Mouse (Mus musculus): ENCODE measurements around the gene Pard3. TPM values are rescaled to one million over a fixed set of nuclear protein-coding genes. Genes with fewer than 3 reads are reported as not detected.

Gene Pard3
- polyA plus RNA-seq, 1 experiment from 2014 or later, result 16.4 TPM

- Histone ChIP-seq H3K9ac (replicated peaks; ENCODE audit: low read depth, low read length) (no peak overlapping the region), H3K4me1 (replicated peaks; ENCODE audit: control insufficient read depth, insufficient read depth, low read length) (0 out of 2 replicates have a peak, but pooled peaks cover 3% of the 10 kb centered on the region), H3K4me2 (ENCODE audit: low read length) (no peak overlapping the region), H3K4me3 (replicated peaks; ENCODE audit: low read length) (no peak overlapping the region), H3K27me3 (replicated peaks; ENCODE audit: control insufficient read depth, insufficient read depth, low read length) (no peaks in the 10 kb centered on the region), H3K36me3 (ENCODE audit: control insufficient read depth, insufficient read depth) (no peaks in the 10 kb centered on the region), H3K27ac (ENCODE audit: low read length) (no peak overlapping the region), H3K9me3 (ENCODE audit: control insufficient read depth, low read length) (no peaks in the 10 kb centered on the region)
- ATAC-seq, result no peak
- 23% methylated on average over 1 of the region's 1 CpGs for WGBS
These were observed 252.1 kb downstream of the Pard3 start for GRCm38 (mm10) chr8:127315811-127316210.

GRCm38 (mm10) chr8:127317914-127318313 is 254.2 kb downstream of the Pard3 start:
- H3K4me3 ChIP-seq (replicated peaks; ENCODE audit: low read length), result no peak overlapping the region
- H3K27ac ChIP-seq (ENCODE audit: low read length), result no peak overlapping the region
- H3K36me3 ChIP-seq (ENCODE audit: control insufficient read depth, insufficient read depth), result no peaks in the 10 kb centered on the region
- H3K4me1 ChIP-seq (replicated peaks; ENCODE audit: control insufficient read depth, insufficient read depth, low read length), result 0 out of 2 replicates have a peak, but pooled peaks cover 3% of the 10 kb centered on the region
- WGBS, result 91% methylated on average over 1 of the region's 1 CpGs
- no peak for ATAC-seq
- no peak overlapping the region for H3K9ac ChIP-seq (replicated peaks; ENCODE audit: low read depth, low read length)
- no peaks in the 10 kb centered on the region for H3K27me3 ChIP-seq (replicated peaks; ENCODE audit: control insufficient read depth, insufficient read depth, low read length)
- H3K9me3 ChIP-seq (ENCODE audit: control insufficient read depth, low read length), result no peaks in the 10 kb centered on the region
- H3K4me2 ChIP-seq (ENCODE audit: low read length), result no peak overlapping the region

GRCm38 (mm10) chr8:127318377-127319159 is 254.9 kb downstream of the Pard3 start:
- no peak overlapping the region for H3K9ac ChIP-seq (replicated peaks; ENCODE audit: low read depth, low read length)
- no peaks in the 10 kb centered on the region for H3K36me3 ChIP-seq (ENCODE audit: control insufficient read depth, insufficient read depth)
- 0 out of 2 replicates have a peak, but pooled peaks cover 3% of the 10 kb centered on the region for H3K4me1 ChIP-seq (replicated peaks; ENCODE audit: control insufficient read depth, insufficient read depth, low read length)
- H3K4me2 ChIP-seq (ENCODE audit: low read length), result no peak overlapping the region
- WGBS, result 91% methylated on average over 7 of the region's 7 CpGs
- H3K27ac ChIP-seq (ENCODE audit: low read length), result no peak overlapping the region
- H3K27me3 ChIP-seq (replicated peaks; ENCODE audit: control insufficient read depth, insufficient read depth, low read length), result no peaks in the 10 kb centered on the region
- ATAC-seq, result no peak
- no peaks in the 10 kb centered on the region for H3K9me3 ChIP-seq (ENCODE audit: control insufficient read depth, low read length)
- H3K4me3 ChIP-seq (replicated peaks; ENCODE audit: low read length), result no peak overlapping the region

DNA sequence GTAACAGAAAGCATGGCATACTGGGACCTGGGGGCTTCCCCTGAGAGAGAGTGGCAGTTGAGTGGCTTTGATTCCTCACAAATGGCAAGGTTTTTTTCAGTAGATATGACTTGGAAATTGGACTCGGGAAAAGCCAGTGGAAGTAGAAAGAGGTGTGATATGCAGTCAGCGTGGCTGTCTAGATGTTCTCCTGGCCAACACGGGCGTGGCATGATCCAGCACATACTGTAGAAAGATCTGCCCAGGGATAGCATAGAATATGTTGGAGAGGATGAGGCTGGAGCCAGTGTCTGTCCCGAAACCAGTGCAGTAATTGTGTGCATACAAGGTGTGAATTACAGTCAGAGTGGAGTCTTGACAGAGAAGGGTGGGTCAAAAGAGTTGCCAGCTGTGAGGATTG is 257.2 kb downstream of the Pard3 start:
- Histone ChIP-seq H3K9me3 (ENCODE audit: control insufficient read depth, low read length) (no peaks in the 10 kb centered on the region), H3K27ac (ENCODE audit: low read length) (no peak overlapping the region), H3K4me2 (ENCODE audit: low read length) (no peak overlapping the region), H3K27me3 (replicated peaks; ENCODE audit: control insufficient read depth, insufficient read depth, low read length) (no peaks in the 10 kb centered on the region), H3K36me3 (ENCODE audit: control insufficient read depth, insufficient read depth) (no peaks in the 10 kb centered on the region), H3K9ac (replicated peaks; ENCODE audit: low read depth, low read length) (no peak overlapping the region), H3K4me3 (replicated peaks; ENCODE audit: low read length) (no peak overlapping the region), H3K4me1 (replicated peaks; ENCODE audit: control insufficient read depth, insufficient read depth, low read length) (no peaks in the 10 kb centered on the region)
- ATAC-seq, result no peak
- WGBS, result 96% methylated on average over 5 of the region's 5 CpGs

- Histone ChIP-seq H3K27me3 (replicated peaks; ENCODE audit: control insufficient read depth, insufficient read depth, low read length) (no peaks in the 10 kb centered on the region), H3K4me2 (ENCODE audit: low read length) (no peak overlapping the region), H3K36me3 (ENCODE audit: control insufficient read depth, insufficient read depth) (no peaks in the 10 kb centered on the region), H3K4me1 (replicated peaks; ENCODE audit: control insufficient read depth, insufficient read depth, low read length) (no peaks in the 10 kb centered on the region), H3K27ac (ENCODE audit: low read length) (no peak overlapping the region), H3K4me3 (replicated peaks; ENCODE audit: low read length) (no peak overlapping the region), H3K9me3 (ENCODE audit: control insufficient read depth, low read length) (no peaks in the 10 kb centered on the region), H3K9ac (replicated peaks; ENCODE audit: low read depth, low read length) (no peak overlapping the region)
- 96% methylated on average over 10 of the region's 10 CpGs for WGBS
- ATAC-seq, result no peak
These were observed 260.1 kb downstream of the Pard3 start for GRCm38 (mm10) chr8:127323583-127324360.

DNA sequence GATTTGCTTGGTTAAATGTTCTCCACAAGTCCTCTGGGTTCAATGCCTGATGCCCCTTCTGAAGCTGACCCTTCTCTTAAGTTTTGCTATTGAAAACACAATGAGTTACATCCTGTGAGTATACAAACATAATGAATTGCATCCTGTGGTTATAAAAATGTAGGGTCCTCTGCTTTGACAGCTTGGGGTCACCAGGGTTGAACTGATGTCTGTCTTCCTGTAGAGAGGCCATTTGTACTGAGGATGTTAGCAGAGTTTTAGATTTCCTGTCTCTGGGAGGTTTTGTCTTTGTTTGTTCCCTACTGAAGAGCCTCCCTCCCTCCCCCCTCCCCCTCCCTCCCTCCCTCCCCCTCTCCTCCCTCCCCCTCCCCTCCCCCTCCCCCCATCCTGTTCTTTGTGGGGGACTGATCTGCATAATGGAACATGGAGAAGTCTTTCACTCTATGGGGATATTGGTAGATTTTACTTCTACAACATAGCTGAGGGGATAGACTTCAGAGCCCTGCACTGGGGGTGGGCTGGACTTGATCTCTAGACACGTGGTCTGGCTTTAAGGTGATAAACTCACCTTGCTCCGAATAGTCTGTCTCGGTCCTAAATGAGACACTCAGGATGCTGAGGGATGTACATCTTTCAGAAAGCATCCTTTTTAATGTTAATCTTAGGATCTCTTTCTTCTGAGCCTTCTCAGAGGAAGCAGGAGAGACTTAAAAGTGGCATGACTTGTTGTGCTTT is 261.3 kb downstream of the Pard3 start:
- H3K27ac ChIP-seq (ENCODE audit: low read length), result no peak overlapping the region
- no peaks in the 10 kb centered on the region for H3K9me3 ChIP-seq (ENCODE audit: control insufficient read depth, low read length)
- WGBS, result 68% methylated on average over 3 of the region's 3 CpGs
- no peak overlapping the region for H3K9ac ChIP-seq (replicated peaks; ENCODE audit: low read depth, low read length)
- no peak overlapping the region for H3K4me2 ChIP-seq (ENCODE audit: low read length)
- no peaks in the 10 kb centered on the region for H3K27me3 ChIP-seq (replicated peaks; ENCODE audit: control insufficient read depth, insufficient read depth, low read length)
- H3K4me1 ChIP-seq (replicated peaks; ENCODE audit: control insufficient read depth, insufficient read depth, low read length), result no peaks in the 10 kb centered on the region
- no peak for ATAC-seq
- H3K4me3 ChIP-seq (replicated peaks; ENCODE audit: low read length), result no peak overlapping the region
- no peaks in the 10 kb centered on the region for H3K36me3 ChIP-seq (ENCODE audit: control insufficient read depth, insufficient read depth)

DNA sequence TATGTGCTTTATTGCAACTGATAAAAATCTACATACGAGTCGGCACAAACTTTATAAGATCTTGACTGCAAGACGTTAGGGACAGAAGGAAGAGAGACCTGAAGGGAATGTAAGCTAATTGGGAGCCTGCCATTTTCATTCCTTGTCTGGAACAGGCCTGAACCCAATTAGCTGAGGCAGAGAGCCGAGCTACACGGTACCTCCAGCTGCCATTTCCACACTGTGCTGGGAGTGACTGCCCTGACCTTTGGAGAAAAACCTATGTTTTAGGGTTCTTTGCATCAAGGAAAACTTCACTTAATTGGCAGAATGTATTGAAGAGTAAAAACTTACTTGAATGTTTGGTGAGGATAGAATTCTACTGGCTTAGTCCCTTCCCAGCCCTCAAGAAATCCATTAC is 262.1 kb downstream of the Pard3 start:
- no peaks in the 10 kb centered on the region for H3K9me3 ChIP-seq (ENCODE audit: control insufficient read depth, low read length)
- peaks cover 4% of the 10 kb centered on the region; the same call in 1 of the 2 replicates for H3K4me1 ChIP-seq (replicated peaks; ENCODE audit: control insufficient read depth, insufficient read depth, low read length)
- no peaks in the 10 kb centered on the region for H3K27me3 ChIP-seq (replicated peaks; ENCODE audit: control insufficient read depth, insufficient read depth, low read length)
- H3K9ac ChIP-seq (replicated peaks; ENCODE audit: low read depth, low read length), result no peak overlapping the region
- H3K36me3 ChIP-seq (ENCODE audit: control insufficient read depth, insufficient read depth), result no peaks in the 10 kb centered on the region
- no peak for ATAC-seq
- WGBS, result 52% methylated on average over 5 of the region's 5 CpGs
- no peak overlapping the region for H3K27ac ChIP-seq (ENCODE audit: low read length)
- no peak overlapping the region for H3K4me2 ChIP-seq (ENCODE audit: low read length)
- H3K4me3 ChIP-seq (replicated peaks; ENCODE audit: low read length), result no peak overlapping the region

DNA sequence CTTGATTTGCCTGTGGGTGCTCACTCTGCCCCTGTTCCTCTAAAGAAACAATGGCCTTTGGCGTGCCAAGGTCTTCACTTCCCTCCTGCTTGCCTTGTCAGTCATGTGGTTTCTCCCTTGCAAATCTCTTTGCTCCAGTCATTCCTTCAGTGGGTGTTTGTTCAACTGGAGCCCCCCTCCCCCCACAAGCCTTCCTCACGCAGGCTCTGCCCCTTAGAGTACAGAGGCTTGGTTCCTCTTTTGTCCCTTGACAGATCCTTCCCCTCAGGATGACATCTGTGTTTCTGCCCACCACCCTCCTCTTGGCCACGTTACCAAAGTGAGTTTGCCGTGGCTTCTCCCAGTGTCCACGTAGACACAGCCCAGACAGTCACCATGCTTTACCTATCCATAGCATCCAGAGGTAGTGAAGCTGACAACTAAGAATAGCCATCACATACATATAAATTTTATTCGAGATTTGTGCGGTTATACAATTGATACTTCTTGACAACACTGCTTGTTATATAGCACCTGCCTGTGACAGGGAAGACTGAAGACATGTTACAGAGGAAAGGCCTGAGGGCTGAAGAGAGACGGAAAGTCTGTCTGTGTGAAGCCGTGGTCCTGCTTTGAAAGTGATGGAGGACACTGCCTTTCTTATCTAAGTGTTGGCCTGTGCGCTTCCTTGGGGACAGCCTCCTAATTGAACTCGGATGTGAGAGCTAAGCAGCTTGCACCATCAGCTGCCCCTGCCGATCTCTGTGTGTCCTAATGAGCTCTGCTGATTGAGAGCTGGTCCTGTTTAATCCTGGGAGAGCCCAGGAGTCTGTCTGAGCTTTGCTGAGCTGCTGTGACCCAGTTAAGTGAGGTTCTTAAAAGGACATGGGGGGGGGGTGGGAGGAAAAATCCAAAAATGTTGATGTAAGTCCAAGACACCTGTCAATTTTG is 266.8 kb downstream of the Pard3 start:
- ATAC-seq, result no peak
- Histone ChIP-seq H3K27ac (ENCODE audit: low read length) (no peak overlapping the region), H3K4me1 (replicated peaks; ENCODE audit: control insufficient read depth, insufficient read depth, low read length) (peaks cover 5% of the 10 kb centered on the region; the same call in 1 of the 2 replicates), H3K27me3 (replicated peaks; ENCODE audit: control insufficient read depth, insufficient read depth, low read length) (no peaks in the 10 kb centered on the region), H3K36me3 (ENCODE audit: control insufficient read depth, insufficient read depth) (no peaks in the 10 kb centered on the region), H3K4me3 (replicated peaks; ENCODE audit: low read length) (no peak overlapping the region), H3K9me3 (ENCODE audit: control insufficient read depth, low read length) (no peaks in the 10 kb centered on the region), H3K4me2 (ENCODE audit: low read length) (no peak overlapping the region), H3K9ac (replicated peaks; ENCODE audit: low read depth, low read length) (no peak overlapping the region)
- WGBS, result 42% methylated on average over 12 of the region's 12 CpGs
